Comparison of ENCODE assay signal across 13 mouse cellular contexts in the genomic region with DNA sequence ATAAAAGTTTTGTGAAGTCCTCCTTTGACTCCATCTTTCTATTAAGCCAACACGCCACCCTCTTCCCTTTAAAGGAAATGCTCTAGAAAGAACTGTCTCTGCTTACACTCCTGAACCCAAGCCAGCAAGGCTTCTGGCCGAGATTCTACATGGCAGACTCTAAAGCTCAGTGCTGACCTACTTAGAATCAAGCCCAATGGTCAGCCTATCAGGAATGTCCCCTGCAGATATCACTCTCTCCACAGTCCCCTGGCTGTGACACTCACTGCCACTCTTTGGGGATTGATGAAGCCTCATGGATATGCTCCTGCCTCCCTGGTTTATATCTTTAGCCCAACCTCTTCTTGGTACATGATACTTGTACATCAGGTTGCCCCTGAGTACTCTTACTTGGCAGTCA. TPM values are rescaled to one million over a fixed set of nuclear protein-coding genes. Genes with fewer than 3 reads are reported as not detected.
DNase-seq lines count a peak whose midpoint lies in the region; TF ChIP-seq lines count a peak whose summit lies in the region.
"Had no signal": no experiment of that assay in that cellular context is flagged by ENCODE, and none has a peak within 500 bp of the region (broad histone marks: within the 10 kb centered on the region; RNA-seq: fewer than 3 reads in every experiment).

No protein-coding gene starts in this region.

- DNase-seq in adrenal gland, postnatal 10 days = peak; percentile 27
- no peak for DNase-seq in adrenal gland, postnatal 4 days (ENCODE audit: low spot score in 2 of 2)
- DNase-seq in lung, postnatal 10 days = peak; percentile 64
- DNase-seq in lung, adult 2 months = no peak
- DNase-seq in gastrocnemius, adult 2 months = peak; percentile 85
- DNase-seq in skeletal muscle tissue, adult 2 months (ENCODE audit: low read depth, low spot score) = peak; percentile 67
- DNase-seq in left cerebral cortex, postnatal 14 days (ENCODE audit: low spot score in 2 of 2) = no peak
- no peak for DNase-seq in T-cell, adult 2 months (ENCODE audit: low spot score)
- DNase-seq: midbrain, embryonic 14.5 days; right cerebral cortex, postnatal 14 days had no signal

- H3K4me1 ChIP-seq in lung, adult 2 months (ENCODE audit: control insufficient read depth, insufficient read depth, low read length) = peaks cover 2% of the 10 kb centered on the region
- H3K4me1 ChIP-seq: neural tube, embryonic 13.5 days had no signal

- H3K4me3 ChIP-seq in lung, adult 2 months (replicated peaks; ENCODE audit: extremely low read depth, low read depth, low read length) = no peak overlapping the region
- H3K4me3 ChIP-seq in gastrocnemius, adult 2 months = no peak overlapping the region
- H3K4me3 ChIP-seq: hindbrain, embryonic 15.5 days; limb, embryonic 13.5 days; neural tube, embryonic 13.5 days had no signal

- TF ChIP-seq POLR2A in lung, adult 2 months (IDR thresholded peaks at IDR 0.05; ENCODE audit: borderline replicate concordance, extremely low read depth, low read depth, low read length) = no peak

- intact Hi-C loops in gastrocnemius, adult 2 months (cut with DNase I) = no loop called here
- intact Hi-C loops in left cerebral cortex, postnatal 14 days (cut with DNase I) = no loop called here

- no peak for TF ChIP-seq CTCF in lung, adult 2 months (IDR thresholded peaks at IDR 0.05; ENCODE audit: insufficient read depth, low read length)
- TF ChIP-seq CTCF in gastrocnemius, adult 2 months (IDR thresholded peaks at IDR 0.05) = no peak

- 49% methylated on average over 2 of the region's 2 CpGs for WGBS in lung, adult 2 months

- no peak overlapping the region for H3K27ac ChIP-seq in gastrocnemius, adult 2 months
- H3K27ac ChIP-seq: hindbrain, embryonic 15.5 days; limb, embryonic 13.5 days; neural tube, embryonic 13.5 days had no signal

RNA-seq across cellular contexts. Expression of a gene that starts 28.7 kb away (rescaled TPM):
- total RNA-seq in adrenal gland, postnatal 10 days (2021) = 10 to 100 TPM; 56.7 to 58.2 TPM
- total RNA-seq in adrenal gland, postnatal 4 days (2021) = 10 to 100 TPM; 74.4 to 77.5 TPM
- 19.0 and 23.9 TPM in 2 replicates for polyA plus RNA-seq in lung, adult 2 months (2012; rRNA removed)
- 10 to 100 TPM; 15.6 to 16.5 TPM for total RNA-seq in gastrocnemius, adult 2 months (2021)
- 10 to 100 TPM; 62.0 to 67.4 TPM for total RNA-seq in left cerebral cortex, postnatal 14 days (2021)

Comparison
In these comparisons a context has a peak if more than half of its experiments do, and no peak if none do; other contexts are left out.
1. DNase-seq: peak in adrenal gland, postnatal 10 days (single experiment), lung, postnatal 10 days (single experiment), gastrocnemius, adult 2 months (single experiment) and skeletal muscle tissue, adult 2 months (single experiment); none in adrenal gland, postnatal 4 days (0 of 2), lung, adult 2 months (single experiment), left cerebral cortex, postnatal 14 days (0 of 2) and T-cell, adult 2 months (single experiment).